Mouse (Mus musculus): ENCODE results near the gene Ranbp6.

- no peak for TF ChIP-seq CTCF (IDR thresholded peaks at IDR 0.05; ENCODE audit: insufficient read depth, low read length)
- no peak for TF ChIP-seq POLR2A (IDR thresholded peaks at IDR 0.05; ENCODE audit: borderline replicate concordance, extremely low read depth, low read depth, low read length)
These were observed 2.8 kb downstream of the Ranbp6 start for GRCm38 (mm10) chr19:29810022-29810421.
